Mouse (Mus musculus) myocyte (in vitro differentiated cells): Measurements from ENCODE around the gene Rpl41. TPM values are rescaled to one million over a fixed set of nuclear protein-coding genes. Genes with fewer than 3 reads are reported as not detected.
A peak's percentile ranks its signal among the peaks of the same experiment; 100 is the strongest.
"Not testable (repeated sequence)": the region's sequence is repeated elsewhere in the genome, so short reads cannot be mapped to it uniquely, and the experiment has no call there.

Experiments used
- H3K27me3 ChIP-seq: one replicate; pipeline ENCODE4 v1.6.1; 2011; ENCODE audit not compliant: control insufficient read depth, insufficient read depth, insufficient read length
- H3K36me3 ChIP-seq: one replicate; pipeline ENCODE4 v1.6.1; 2011; ENCODE audit not compliant: control insufficient read depth, insufficient read depth
- H3K4me2 ChIP-seq: one replicate; pipeline ENCODE4 v1.6.1; 2011; ENCODE audit warnings: low read depth, control low read depth
- H3K4me3 ChIP-seq: one replicate; pipeline ENCODE4 v1.5.1; 2011; ENCODE audit warnings: mild to moderate bottlenecking, control low read depth, moderate library complexity
- H3K79me2 ChIP-seq: one replicate; pipeline ENCODE4 v1.6.1; 2011; ENCODE audit not compliant: control insufficient read depth, insufficient read depth
- H3ac ChIP-seq: one replicate; pipeline ENCODE4 v1.6.1; 2011; ENCODE audit not compliant: control insufficient read depth, insufficient read length
- CEBPB ChIP-seq: IDR thresholded peaks from 2 replicates; pipeline ENCODE4 v1.6.1; 2011; ENCODE audit warnings: mild to moderate bottlenecking, moderate library complexity; ENCODE audit not compliant: poor library complexity, insufficient read depth, severe bottlenecking
- E2F4 ChIP-seq: IDR thresholded peaks from one replicate; pipeline ENCODE4 v1.6.1; 2011; ENCODE audit warnings: mild to moderate bottlenecking, control low read depth, moderate library complexity; ENCODE audit not compliant: insufficient read depth
- MAX ChIP-seq: IDR thresholded peaks from one replicate; pipeline ENCODE4 v1.6.1; 2011; ENCODE audit warnings: low read depth, mild to moderate bottlenecking, control low read depth
- MYOD1 ChIP-seq, 3 experiments: IDR thresholded peaks; one replicate each; pipeline ENCODE4 v1.6.1; 2011; ENCODE audit warnings: control low read depth in 2 of 3, low read depth in 2 of 3, mild to moderate bottlenecking in 2 of 3, moderate library complexity in 1 of 3; ENCODE audit not compliant: insufficient read length in 2 of 3, control insufficient read depth in 1 of 3
- MYOG ChIP-seq, 3 experiments: IDR thresholded peaks; one replicate each; pipeline ENCODE4 v1.6.1; 2011; ENCODE audit warnings: control low read depth in 2 of 3, low read depth in 2 of 3, mild to moderate bottlenecking in 2 of 3; ENCODE audit not compliant: insufficient read length in 2 of 3, control insufficient read depth in 1 of 3, insufficient read depth in 1 of 3
- POLR2A ChIP-seq: IDR thresholded peaks from one replicate; pipeline ENCODE4 v1.6.1; 2011; ENCODE audit warnings: low read depth, mild to moderate bottlenecking, control low read depth, moderate library complexity; ENCODE audit not compliant: insufficient read length
- POLR2AphosphoS2 ChIP-seq: IDR thresholded peaks from one replicate; pipeline ENCODE4 v1.6.1; 2011; ENCODE audit warnings: low read depth, control low read depth; ENCODE audit not compliant: insufficient read length
- REST ChIP-seq: IDR thresholded peaks from one replicate; pipeline ENCODE4 v1.6.1; 2011; ENCODE audit warnings: mild to moderate bottlenecking, control low read depth, moderate library complexity; ENCODE audit not compliant: insufficient read depth, insufficient read length
- SRF ChIP-seq: IDR thresholded peaks from one replicate; pipeline ENCODE4 v1.6.1; 2011; ENCODE audit warnings: low read depth; ENCODE audit not compliant: control insufficient read depth, insufficient read length
- TCF12 ChIP-seq: IDR thresholded peaks from one replicate; pipeline ENCODE4 v1.6.1; 2011; ENCODE audit warnings: mild to moderate bottlenecking, control low read depth; ENCODE audit not compliant: poor library complexity, insufficient read depth, severe bottlenecking
- TCF3 ChIP-seq: IDR thresholded peaks from one replicate; pipeline ENCODE4 v1.6.1; 2011; ENCODE audit warnings: low read depth, control low read depth; ENCODE audit not compliant: insufficient read length
- USF1 ChIP-seq: IDR thresholded peaks from one replicate; pipeline ENCODE4 v1.6.1; 2011; ENCODE audit warnings: low read depth, mild to moderate bottlenecking, control low read depth, moderate library complexity
- polyA plus RNA-seq: library from polyadenylated mRNA; unstranded; fragments of >200 nt; fragmentation: generic; extraction: Trizol; gene quantifications from one replicate; pipeline ENCODE4 v1.2.1, GENCODE M21; 2012; ENCODE audit warnings: missing spikeins

Gene Rpl41
- polyA plus RNA-seq, 1 experiment = 12,553 TPM

GRCm38 (mm10) chr10:128565206-128565787, 16.2 kb upstream of the Rpl41 start:
- Histone ChIP-seq H3K27me3 (no peaks in the 10 kb centered on the region), H3K4me2 (peak overlapping the region; percentile 93), H3ac (peak overlapping the region; percentile 70), H3K79me2 (peaks cover 32% of the 10 kb centered on the region), H3K4me3 (peak overlapping the region; percentile 98), H3K36me3 (peaks cover 30% of the 10 kb centered on the region)
- TF ChIP-seq MYOD1 (IDR thresholded peaks at IDR 0.05; ENCODE audit: control insufficient read depth in 1 of 3, insufficient read length in 2 of 3, low read depth in 2 of 3) (peak in 1 of 3 experiments; percentile 53), TCF12 (no peak), MAX (no peak), REST (no peak), SRF (no peak), POLR2A (no peak), MYOG (IDR thresholded peaks at IDR 0.05; ENCODE audit: control insufficient read depth in 1 of 3, insufficient read depth in 1 of 3, insufficient read length in 2 of 3, low read depth in 2 of 3) (peak in 1 of 3 experiments; percentile 75), CEBPB (no peak), TCF3 (no peak), POLR2AphosphoS2 (no peak), USF1 (no peak), E2F4 (no peak)

- no peaks in the 10 kb centered on the region for H3K27me3 ChIP-seq
- peaks cover 32% of the 10 kb centered on the region for H3K79me2 ChIP-seq
- peaks cover 45% of the 10 kb centered on the region for H3K36me3 ChIP-seq
- TF ChIP-seq MAX (no peak), REST (no peak), MYOD1 (IDR thresholded peaks at IDR 0.05; ENCODE audit: control insufficient read depth in 1 of 3, insufficient read length in 2 of 3, low read depth in 2 of 3) (no peak), POLR2AphosphoS2 (no peak), SRF (no peak), USF1 (no peak), TCF3 (no peak), CEBPB (no peak), TCF12 (no peak), E2F4 (no peak), MYOG (IDR thresholded peaks at IDR 0.05; ENCODE audit: control insufficient read depth in 1 of 3, insufficient read depth in 1 of 3, insufficient read length in 2 of 3, low read depth in 2 of 3) (no peak), POLR2A (no peak)
- H3K4me3 ChIP-seq = peak overlapping the region; percentile 98
- H3K4me2 ChIP-seq = peak overlapping the region; percentile 93
- H3ac ChIP-seq = no peak overlapping the region
These were observed 14.4 kb upstream of the Rpl41 start for GRCm38 (mm10) chr10:128563544-128563943.

GRCm38 (mm10) chr10:128556963-128557362, 7.9 kb upstream of the Rpl41 start:
- H3K36me3 ChIP-seq = peaks cover 43% of the 10 kb centered on the region
- no peak overlapping the region for H3K4me3 ChIP-seq
- no peaks in the 10 kb centered on the region for H3K79me2 ChIP-seq
- H3K4me2 ChIP-seq = no peak overlapping the region
- no peaks in the 10 kb centered on the region for H3K27me3 ChIP-seq
- no peak overlapping the region for H3ac ChIP-seq
- no peak for TF ChIP-seq MAX
- TF ChIP-seq USF1 = no peak
- TF ChIP-seq POLR2A = no peak
- peak; percentile 54 for TF ChIP-seq POLR2AphosphoS2
- TF ChIP-seq E2F4 = no peak

- no peaks in the 10 kb centered on the region for H3K27me3 ChIP-seq
- H3K4me3 ChIP-seq = no peak overlapping the region
- TF ChIP-seq POLR2AphosphoS2 = peak; percentile 40
- no peak for TF ChIP-seq REST
- H3ac ChIP-seq = no peak overlapping the region
- H3K4me2 ChIP-seq = no peak overlapping the region
- H3K79me2 ChIP-seq = no peaks in the 10 kb centered on the region
- H3K36me3 ChIP-seq = peaks cover 37% of the 10 kb centered on the region
These were observed 7.2 kb upstream of the Rpl41 start for GRCm38 (mm10) chr10:128556286-128556685.

- not testable (repeated sequence) for H3K27me3 ChIP-seq, H3K4me3 ChIP-seq, H3K79me2 ChIP-seq, H3K4me2 ChIP-seq, H3ac ChIP-seq
- H3K36me3 ChIP-seq = peaks cover 30% of the 10 kb centered on the region
These were observed 6.5 kb upstream of the Rpl41 start for GRCm38 (mm10) chr10:128555567-128555966.

GRCm38 (mm10) chr10:128550144-128550823, 1.2 kb upstream of the Rpl41 start:
- H3K27me3 ChIP-seq, H3K36me3 ChIP-seq, H3K4me2 ChIP-seq, H3K4me3 ChIP-seq, H3ac ChIP-seq: not testable (repeated sequence)
- H3K79me2 ChIP-seq = peaks cover 27% of the 10 kb centered on the region

GRCm38 (mm10) chr10:128549682-128550057, 565 bp upstream of the Rpl41 start:
- Histone ChIP-seq H3K79me2 (peaks cover 30% of the 10 kb centered on the region), H3K4me2 (peak overlapping the region; percentile 76)
- H3K4me3 ChIP-seq, H3K36me3 ChIP-seq, H3ac ChIP-seq, H3K27me3 ChIP-seq: not testable (repeated sequence)

- peak overlapping the region; percentile 91 for H3K4me3 ChIP-seq
These were observed 884 bp downstream of the Rpl41 start for GRCm38 (mm10) chr10:128548051-128548791.

More at GRCm38 (mm10) chr10:128548051-128548791, 884 bp downstream of the Rpl41 start:
- Histone ChIP-seq H3K36me3 (peaks cover 16% of the 10 kb centered on the region), H3K4me2 (peak overlapping the region; percentile 58), H3K79me2 (peaks cover 30% of the 10 kb centered on the region), H3ac (peak overlapping the region; percentile 3)
- not testable (repeated sequence) for H3K27me3 ChIP-seq
